Mouse (Mus musculus): Measurements from ENCODE around the gene Htatip2. TPM values are rescaled to one million over a fixed set of nuclear protein-coding genes. Genes with fewer than 3 reads are reported as not detected.

Gene Htatip2
- total RNA-seq (2023), result 10 to 100 TPM; 27.0 to 28.4 TPM

DNA sequence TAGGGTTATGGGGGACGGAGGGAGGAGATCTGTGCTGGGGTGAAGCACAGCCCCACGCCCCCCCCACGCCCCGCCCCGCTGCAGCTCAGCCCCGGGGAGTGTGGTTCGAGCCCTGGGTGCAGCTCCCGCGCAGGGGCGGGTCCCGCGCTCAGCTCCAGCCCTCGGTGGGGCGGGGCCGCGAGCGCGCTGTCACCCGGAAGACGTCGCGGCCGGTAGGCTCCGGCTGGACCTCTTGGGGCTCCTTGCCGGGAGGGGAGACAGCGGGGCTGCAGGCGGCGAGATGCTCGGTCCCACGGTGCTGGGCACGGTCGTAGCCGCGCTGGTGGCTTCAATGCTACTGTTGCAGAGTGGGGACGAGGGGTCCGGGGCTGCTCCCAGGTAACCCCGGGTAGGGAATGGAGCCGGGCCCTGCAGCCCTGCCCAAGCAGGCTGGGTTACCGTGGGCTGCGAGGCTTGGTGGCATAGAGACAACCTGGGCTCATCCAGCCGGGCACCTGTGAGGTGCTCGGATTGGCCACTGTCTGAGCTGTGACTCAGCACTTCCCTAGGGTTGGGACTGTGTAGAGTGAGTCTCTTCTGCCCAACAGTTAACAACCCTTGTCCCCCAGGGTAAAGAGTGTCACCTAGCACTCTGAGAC lies at the start of gene Htatip2:
Gene Htatip2, plus strand, starts transcription at position 182 of the 638 bp plus-strand sequence.

DNA sequence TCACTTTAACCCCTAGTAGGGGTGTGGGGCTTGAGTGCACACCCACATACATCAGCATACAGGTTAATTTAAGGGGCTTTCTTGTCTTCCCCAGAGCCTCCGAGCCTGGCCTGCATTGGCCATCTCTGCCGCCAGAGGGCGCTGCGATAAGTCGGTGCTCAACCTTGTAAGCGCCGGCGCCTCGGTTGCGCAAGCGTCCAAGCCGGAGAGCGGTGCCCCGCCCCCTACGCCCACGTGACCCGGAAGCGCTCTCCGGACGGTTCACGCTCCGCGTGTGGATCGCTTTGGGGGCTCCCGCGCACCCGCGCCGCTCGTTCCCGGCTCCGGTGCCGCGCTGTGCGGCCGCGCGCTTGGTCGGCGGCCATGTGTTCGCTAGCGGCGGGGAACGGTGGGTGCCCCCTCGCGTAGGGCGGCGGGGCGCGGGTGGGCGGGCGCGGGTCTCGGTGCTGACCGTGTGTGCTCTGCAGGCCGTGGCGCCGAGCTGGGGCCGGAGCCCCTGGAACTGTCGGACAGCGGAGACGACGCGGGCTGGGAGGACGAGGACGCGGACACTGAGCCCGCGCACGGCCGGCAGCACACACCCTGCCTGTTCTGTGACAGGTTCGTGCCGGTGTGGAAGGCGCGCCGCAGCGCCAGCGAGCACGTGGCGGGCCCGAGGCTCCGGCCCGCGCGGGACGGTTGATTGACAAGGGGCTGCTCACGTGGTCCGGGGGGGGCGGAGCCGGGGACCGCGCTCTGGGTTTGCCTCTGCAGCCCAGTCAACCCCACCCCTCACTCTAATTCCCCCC lies 19.4 kb downstream of the Htatip2 start, which contains the start of gene Prmt3:
Gene Prmt3, plus strand, starts transcription at position 233 of the 788 bp plus-strand sequence.

Other genes with a start within 250 kb of the Htatip2 start
- gene Dbx1, start 122.3 kb upstream of the Htatip2 start, total RNA-seq (2023), result not detected
- gene Prmt3, start 19.2 kb downstream of the Htatip2 start, total RNA-seq (2023), result 10 to 100 TPM; 20.5 to 24.1 TPM
- gene Slc6a5, start 151.0 kb downstream of the Htatip2 start, total RNA-seq (2023), result not detected
- not detected for gene Nell1, start 215.7 kb downstream of the Htatip2 start, total RNA-seq (2023)